Mouse (Mus musculus) hindbrain, embryonic 10.5 days (tissue): ENCODE results near the gene Nasp. TPM values are rescaled to one million over a fixed set of nuclear protein-coding genes. Genes with fewer than 3 reads are reported as not detected.

ENCODE experiments used
- polyA plus RNA-seq: library from polyadenylated mRNA; unstranded; fragments of >200 nt; fragmentation: Nextera tagmentation; extraction: Ambion mirVana; gene quantifications from 2 replicates; pipeline ENCODE4 v1.2.1, GENCODE M21; 2016

The Nasp gene
- polyA plus RNA-seq, 1 experiment from 2014 or later: 178 TPM

Other genes starting within 250 kb of the Nasp start
- gene Mast2, start 163.8 kb downstream of the Nasp start, polyA plus RNA-seq: 17.6 and 19.5 TPM in 2 replicates
- 12.5 and 17.5 TPM in 2 replicates for gene Ipp, start 120.4 kb downstream of the Nasp start, polyA plus RNA-seq
- gene Tmem69, start 72.0 kb downstream of the Nasp start, polyA plus RNA-seq: 25.0 and 29.7 TPM in 2 replicates
- gene Gpbp1l1, start 70.3 kb downstream of the Nasp start, polyA plus RNA-seq: 21.4 and 27.8 TPM in 2 replicates
- 1.9 and 3.6 TPM in 2 replicates for gene Ccdc17, start 31.3 kb downstream of the Nasp start, polyA plus RNA-seq
- 559 and 600 TPM in 2 replicates for gene Akr1a1, start 23.7 kb upstream of the Nasp start, polyA plus RNA-seq
- gene Prdx1, start 57.6 kb upstream of the Nasp start, polyA plus RNA-seq: 1,211 and 1,387 TPM in 2 replicates
- 38.0 and 40.5 TPM in 2 replicates for gene Mmachc, start 80.5 kb upstream of the Nasp start, polyA plus RNA-seq
- 33.1 and 37.4 TPM in 2 replicates for gene Ccdc163, start 80.6 kb upstream of the Nasp start, polyA plus RNA-seq
- 7.7 and 8.1 TPM in 2 replicates for gene Tesk2, start 93.0 kb upstream of the Nasp start, polyA plus RNA-seq
- 39.7 and 39.8 TPM in 2 replicates for gene Toe1, start 179.7 kb upstream of the Nasp start, polyA plus RNA-seq
- 23.1 and 28.2 TPM in 2 replicates for gene Mutyh, start 179.8 kb upstream of the Nasp start, polyA plus RNA-seq
- 1.1 and 1.3 TPM in 2 replicates for gene Hpdl, start 193.8 kb upstream of the Nasp start, polyA plus RNA-seq
- gene Zswim5, start 249.4 kb upstream of the Nasp start, polyA plus RNA-seq: 6.1 and 7.6 TPM in 2 replicates